Mouse (Mus musculus) CH12F3 (cell line): ENCODE data around the gene Ncoa3.

Source experiments
- in situ Hi-C: fragments of 300-500 bp; cut with MboI; formaldehyde crosslinking; loops from 2 replicates; pipeline ENCODE4 v1.14.3; 2020; ENCODE audit warnings: low sequenced_read_pairs

Gene Ncoa3

GRCm38 (mm10) chr2:166031120-166031929, 38.9 kb downstream of the Ncoa3 start:
- in situ Hi-C loops = loop anchor here (10.0 kb wide), 1 partner anchor 117 kb away; no protein-coding TSS in a partner anchor

DNA sequence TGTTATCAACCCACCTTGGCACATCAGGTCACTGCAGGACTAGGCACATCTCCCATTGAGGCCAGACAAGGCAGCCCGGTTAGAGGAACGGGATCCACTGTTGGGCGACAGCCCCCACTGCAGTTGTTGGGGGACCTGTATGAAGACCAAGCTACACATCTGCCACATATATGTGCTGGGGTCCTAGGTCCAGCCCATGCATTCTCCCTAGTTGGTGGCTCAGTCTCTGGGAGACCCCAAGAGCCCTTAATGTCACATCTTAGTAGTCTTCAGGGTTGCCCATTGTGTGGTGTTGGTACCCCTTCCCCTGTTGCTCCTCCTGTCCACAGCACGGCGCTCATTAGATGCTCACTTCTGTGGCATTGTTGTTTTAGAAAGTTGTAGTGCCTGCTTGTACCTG, 40.2 kb downstream of the Ncoa3 start:
- in situ Hi-C loops = loop anchor here (10.0 kb wide), 1 partner anchor 118 kb away; no protein-coding TSS in a partner anchor

GRCm38 (mm10) chr2:166034967-166035490, 42.6 kb downstream of the Ncoa3 start:
- in situ Hi-C loops = loop anchor here (10.0 kb wide), 1 partner anchor 120 kb away; no protein-coding TSS in a partner anchor

DNA sequence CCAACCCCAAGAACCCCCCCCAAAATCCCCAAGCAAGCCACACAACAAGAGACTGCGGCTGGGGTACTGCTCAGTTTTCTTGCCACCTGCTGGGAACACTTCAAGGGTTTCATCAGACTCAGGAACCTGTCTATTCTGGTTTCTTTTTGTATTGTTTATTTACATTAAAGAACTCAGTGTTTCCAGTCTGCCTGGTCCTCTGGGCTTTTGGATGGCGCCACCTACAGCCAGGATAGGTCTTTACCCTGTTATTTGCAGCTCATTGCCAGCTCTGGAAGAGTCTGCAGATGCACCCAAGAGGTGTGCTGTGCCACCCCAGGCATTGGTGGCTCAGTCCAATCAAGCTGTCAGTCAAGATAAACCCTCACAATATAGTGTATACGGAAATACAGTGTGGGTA, 43.3 kb downstream of the Ncoa3 start:
- in situ Hi-C loops = loop anchor here (10.0 kb wide), 1 partner anchor 121 kb away; no protein-coding TSS in a partner anchor

- in situ Hi-C loops = loop anchor here (10.0 kb wide), 1 partner anchor 125 kb away; no protein-coding TSS in a partner anchor
Measured at GRCm38 (mm10) chr2:166039681-166040080, 47.2 kb downstream of the Ncoa3 start.

GRCm38 (mm10) chr2:166042542-166042941, 50.1 kb downstream of the Ncoa3 start:
- in situ Hi-C loops = no loop called here

DNA sequence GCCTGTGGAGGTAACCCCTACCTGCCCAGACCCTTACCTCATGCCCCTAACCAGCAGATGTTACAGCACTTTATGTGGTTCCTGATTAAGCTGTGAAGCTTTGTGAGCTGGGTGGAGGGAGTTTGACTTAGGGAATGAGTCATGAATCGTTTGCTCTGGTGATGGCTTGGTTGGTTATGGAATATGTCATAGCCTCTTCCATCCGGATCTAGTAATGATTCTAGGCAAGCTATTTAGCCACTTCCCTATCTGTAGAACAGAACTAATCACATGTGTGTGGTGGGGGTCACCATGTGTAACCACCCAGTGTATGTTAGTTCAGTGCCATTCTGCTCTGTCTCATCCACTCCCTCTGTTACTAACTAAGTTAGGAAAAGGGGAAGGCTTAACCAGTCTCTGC, 52.6 kb downstream of the Ncoa3 start:
- in situ Hi-C loops = no loop called here

- in situ Hi-C loops = no loop called here
Measured at GRCm38 (mm10) chr2:166045549-166046501, 53.4 kb downstream of the Ncoa3 start.

DNA sequence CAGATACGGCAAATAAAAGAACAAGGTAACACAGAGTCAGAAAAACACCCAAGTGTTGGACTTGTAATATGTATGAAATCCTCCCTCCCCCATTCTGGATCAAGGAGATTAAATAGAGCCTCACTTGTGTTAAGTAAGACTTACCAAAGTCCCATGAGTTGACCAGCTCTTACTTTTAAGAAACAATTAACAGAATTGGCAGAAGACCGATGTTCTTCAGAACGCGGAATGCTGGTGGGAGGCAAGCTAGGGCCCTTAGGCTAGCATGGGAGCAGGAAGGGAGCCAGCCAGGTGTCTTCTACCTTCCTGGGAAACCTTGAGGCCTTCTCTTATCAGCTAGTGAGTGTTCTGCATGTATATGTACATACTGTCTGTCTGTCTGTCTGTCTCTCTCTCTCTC, 55.5 kb downstream of the Ncoa3 start:
- in situ Hi-C loops = no loop called here

DNA sequence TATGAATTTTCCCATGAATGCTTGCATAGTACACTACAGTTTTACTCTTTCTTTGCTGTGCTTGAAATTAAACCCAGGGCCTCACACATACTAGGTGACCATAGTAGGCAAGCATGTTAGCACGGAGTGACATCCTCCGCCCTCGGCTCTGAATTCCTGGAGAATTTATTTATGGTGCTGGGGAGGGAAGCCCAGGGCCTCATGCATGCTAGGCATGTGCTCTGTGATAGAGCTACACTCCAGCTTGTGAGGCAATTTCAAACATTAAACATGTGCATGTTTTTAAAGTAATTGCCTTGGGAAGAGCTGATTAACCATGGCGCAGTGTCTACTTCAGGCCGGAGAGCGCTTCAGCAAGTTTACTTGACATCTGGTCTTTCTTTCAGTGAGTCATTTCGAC, 56.4 kb downstream of the Ncoa3 start:
- in situ Hi-C loops = no loop called here

- in situ Hi-C loops = no loop called here
Measured at GRCm38 (mm10) chr2:166051421-166051820, 59.0 kb downstream of the Ncoa3 start.

- in situ Hi-C loops = no loop called here
Measured at GRCm38 (mm10) chr2:166051966-166052365, 59.5 kb downstream of the Ncoa3 start.

- in situ Hi-C loops = no loop called here
Measured at GRCm38 (mm10) chr2:166054002-166054539, 61.6 kb downstream of the Ncoa3 start.

GRCm38 (mm10) chr2:166059684-166060423, 67.4 kb downstream of the Ncoa3 start:
- in situ Hi-C loops = no loop called here

DNA sequence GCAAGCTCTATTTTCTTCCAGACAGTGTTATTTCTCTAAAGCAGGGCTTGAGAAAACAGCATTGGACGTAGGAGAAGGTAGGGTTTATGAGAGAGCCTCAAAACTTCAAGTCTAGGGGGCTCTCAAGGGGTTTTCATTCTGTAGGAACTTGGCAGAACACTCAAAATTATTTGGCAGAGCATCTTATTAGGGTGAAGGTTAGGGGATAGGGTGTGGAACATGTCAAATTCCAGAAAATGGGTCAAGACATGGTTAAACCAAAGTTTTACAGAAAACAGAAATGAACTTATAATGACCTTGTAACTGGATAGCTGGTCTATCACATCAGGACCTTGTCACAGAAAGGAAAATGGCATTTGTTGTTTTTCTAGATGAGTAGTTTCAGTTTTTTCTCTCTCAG, 69.6 kb downstream of the Ncoa3 start:
- in situ Hi-C loops = no loop called here

DNA sequence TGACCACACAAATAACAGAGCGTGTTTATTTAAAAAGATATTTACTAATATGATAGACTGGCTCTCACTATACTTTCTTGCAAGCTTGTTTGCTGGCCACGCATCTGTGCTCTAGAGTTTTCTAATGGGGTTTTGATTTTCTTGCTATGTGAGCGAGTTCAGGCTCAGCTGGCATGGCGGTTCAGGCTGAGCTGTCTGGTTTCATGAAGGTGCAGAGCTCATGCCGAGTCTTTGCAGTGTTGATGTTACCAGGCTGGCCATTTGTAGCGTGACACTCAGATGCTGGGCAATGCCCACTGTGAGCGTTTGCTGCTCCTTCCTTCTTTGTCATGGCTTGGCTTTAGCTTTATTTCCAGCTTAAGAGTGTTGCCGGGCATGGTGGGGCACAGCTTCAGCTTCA, 70.0 kb downstream of the Ncoa3 start:
- in situ Hi-C loops = no loop called here

GRCm38 (mm10) chr2:166066434-166066833, 74.0 kb downstream of the Ncoa3 start:
- in situ Hi-C loops = no loop called here

DNA sequence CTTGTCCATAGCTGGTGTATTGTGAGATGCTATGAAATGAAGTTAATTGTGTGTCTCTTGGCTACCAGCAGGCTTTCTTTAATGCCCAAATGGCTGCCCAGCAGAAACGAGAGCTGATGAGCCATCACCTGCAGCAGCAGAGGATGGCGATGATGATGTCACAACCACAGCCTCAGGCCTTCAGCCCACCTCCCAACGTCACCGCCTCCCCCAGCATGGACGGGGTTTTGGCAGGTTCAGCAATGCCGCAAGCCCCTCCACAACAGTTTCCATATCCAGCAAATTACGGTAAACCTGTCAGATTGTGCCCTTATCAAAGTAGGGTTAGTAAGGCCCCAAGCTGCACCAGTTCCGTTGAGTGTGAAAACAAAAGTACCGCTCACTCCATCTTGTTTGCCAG, 75.8 kb downstream of the Ncoa3 start:
- in situ Hi-C loops = no loop called here

GRCm38 (mm10) chr2:166069164-166069563, 76.7 kb downstream of the Ncoa3 start:
- in situ Hi-C loops = no loop called here

DNA sequence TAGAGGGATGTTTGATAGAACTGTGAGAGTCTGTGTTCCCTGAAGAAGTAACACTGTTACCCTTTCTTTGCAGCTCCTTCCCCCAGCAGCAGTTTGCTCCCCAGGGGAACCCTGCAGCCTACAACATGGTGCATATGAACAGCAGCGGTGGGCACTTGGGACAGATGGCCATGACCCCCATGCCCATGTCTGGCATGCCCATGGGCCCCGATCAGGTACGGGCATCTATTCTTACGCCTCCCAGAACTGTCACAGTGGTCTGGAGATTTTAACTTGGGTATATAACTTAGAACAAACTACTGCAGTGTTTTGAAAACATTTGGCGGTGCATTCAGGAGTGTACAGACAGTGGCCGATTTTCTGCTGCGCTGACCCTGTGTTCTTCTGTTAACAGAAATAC, 77.3 kb downstream of the Ncoa3 start:
- in situ Hi-C loops = no loop called here
